18 mouse cellular contexts compared by ENCODE assay signal in the genomic region with DNA sequence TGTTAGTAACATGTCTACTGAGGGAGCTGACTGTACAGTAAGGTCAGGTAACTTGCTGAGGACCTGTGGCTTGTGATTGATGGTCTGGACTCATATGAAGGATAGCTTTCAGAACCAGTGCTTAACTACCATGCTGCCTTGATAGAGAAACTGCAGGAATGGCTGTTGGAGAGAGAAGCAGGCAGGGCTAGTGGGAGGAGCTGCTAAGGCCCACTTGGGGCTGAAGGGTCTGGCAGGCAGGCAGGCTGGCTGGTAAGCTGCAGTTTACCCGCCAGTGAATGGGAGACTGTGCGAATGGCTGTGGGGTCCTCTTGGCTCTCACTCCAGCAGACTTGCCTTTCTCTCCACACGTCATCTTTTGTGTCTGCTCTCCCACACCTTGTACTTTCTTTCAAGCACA. TPM values are rescaled to one million over a fixed set of nuclear protein-coding genes. Genes with fewer than 3 reads are reported as not detected.
A peak's percentile ranks its signal among the peaks of the same experiment; 100 is the strongest.
DNase-seq lines count a peak whose midpoint lies in the region; ATAC-seq and TF ChIP-seq lines count a peak whose summit lies in the region.
"Had no signal": no experiment of that assay in that cellular context is flagged by ENCODE, and none has a peak within 500 bp of the region (broad histone marks: within the 10 kb centered on the region; RNA-seq: fewer than 3 reads in every experiment).

No protein-coding gene starts in this region.

- H3K27ac ChIP-seq in layer of hippocampus, adult 2 months = 0 out of 2 replicates have a peak overlapping the region, but pooled peaks have one; percentile 32
- no peak overlapping the region for H3K27ac ChIP-seq in midbrain, embryonic 14.5 days (replicated peaks; ENCODE audit: low read depth, low read length)
- no peak overlapping the region for H3K27ac ChIP-seq in midbrain, embryonic 16.5 days (ENCODE audit: low read length)
- H3K27ac ChIP-seq: forebrain, embryonic 12.5 days; hindbrain, embryonic 12.5 days; liver, embryonic 14.5 days; neural tube, embryonic 12.5 days had no signal

- TF ChIP-seq CTCF in layer of hippocampus, adult 2 months (conservative IDR thresholded peaks at IDR 0.05) = no peak

- WGBS in midbrain, embryonic 14.5 days = 63% methylated on average over 3 of the region's 3 CpGs
- 40% methylated on average over 3 of the region's 3 CpGs for WGBS in midbrain, embryonic 16.5 days

- ATAC-seq in midbrain, embryonic 14.5 days (ENCODE audit: low FRiP score, low TSS enrichment) = no peak
- no peak for ATAC-seq in midbrain, embryonic 16.5 days
- ATAC-seq: CD4-positive, CD25-positive, alpha-beta regulatory T cell, adult 4 months; inflammation-experienced regulatory T-cells, adult 6 months had no signal

- peak; percentile 19 to 30 for DNase-seq in cerebellum, postnatal 10 days
- DNase-seq in cerebellum, adult 11 months = no peak
- DNase-seq in layer of hippocampus, adult 2 months (ENCODE audit: low spot score in 2 of 2) = no peak
- DNase-seq in layer of hippocampus, postnatal 36 days = no peak
- DNase-seq in midbrain, embryonic 14.5 days = peak; percentile 6
- peak; percentile 29 for DNase-seq in naive thymus-derived CD4-positive, alpha-beta T cell, adult 2 months (ENCODE audit: low read depth)
- DNase-seq in MN1 (ENCODE audit: low spot score) = no peak
- DNase-seq: cerebellum, adult 11-12 months; thymus, adult 18-20 months had no signal

- no peaks in the 10 kb centered on the region for H3K27me3 ChIP-seq in midbrain, embryonic 14.5 days (ENCODE audit: control insufficient read depth, insufficient read depth, low read length)
- H3K27me3 ChIP-seq in midbrain, embryonic 16.5 days (ENCODE audit: control insufficient read depth, insufficient read depth, low read depth, low read length) = no peaks in the 10 kb centered on the region
- H3K27me3 ChIP-seq: forebrain, embryonic 12.5 days; hindbrain, embryonic 12.5 days; megakaryocyte, embryonic 14.5 days; neural tube, embryonic 12.5 days had no signal

- peaks cover 8% of the 10 kb centered on the region; the same call in 1 of the 2 replicates for H3K36me3 ChIP-seq in midbrain, embryonic 14.5 days (ENCODE audit: control insufficient read depth, insufficient read depth, low read length)
- H3K36me3 ChIP-seq in midbrain, embryonic 16.5 days (ENCODE audit: control insufficient read depth, insufficient read depth, low read length) = no peaks in the 10 kb centered on the region; the same call in 1 of the 2 replicates
- H3K36me3 ChIP-seq: neural tube, embryonic 12.5 days had no signal

- no peaks in the 10 kb centered on the region for H3K4me1 ChIP-seq in midbrain, embryonic 14.5 days (ENCODE audit: control insufficient read depth, insufficient read depth, low read length)
- H3K4me1 ChIP-seq in midbrain, embryonic 16.5 days (ENCODE audit: control insufficient read depth, insufficient read depth, low read length) = 0 out of 2 replicates have a peak, but pooled peaks cover 4% of the 10 kb centered on the region
- H3K4me1 ChIP-seq: neural tube, embryonic 12.5 days had no signal

- H3K4me2 ChIP-seq in midbrain, embryonic 14.5 days (ENCODE audit: low read length) = no peak overlapping the region
- H3K4me2 ChIP-seq in midbrain, embryonic 16.5 days (ENCODE audit: low read length) = no peak overlapping the region
- H3K4me2 ChIP-seq: forebrain, embryonic 12.5 days; hindbrain, embryonic 12.5 days; neural tube, embryonic 12.5 days had no signal

- no peaks in the 10 kb centered on the region for H3K9me3 ChIP-seq in midbrain, embryonic 14.5 days (ENCODE audit: control insufficient read depth, low read length)
- no peaks in the 10 kb centered on the region for H3K9me3 ChIP-seq in midbrain, embryonic 16.5 days (replicated peaks; ENCODE audit: control insufficient read depth, low read length, poor library complexity, severe bottlenecking)
- H3K9me3 ChIP-seq: forebrain, embryonic 12.5 days; G1E; hindbrain, embryonic 12.5 days; megakaryocyte, embryonic 14.5 days; neural tube, embryonic 12.5 days had no signal

- H3K9ac ChIP-seq in midbrain, embryonic 14.5 days (replicated peaks; ENCODE audit: low read length) = no peak overlapping the region
- H3K9ac ChIP-seq in midbrain, embryonic 16.5 days (ENCODE audit: low read depth, low read length) = no peak overlapping the region
- H3K9ac ChIP-seq: forebrain, embryonic 12.5 days; hindbrain, embryonic 12.5 days; liver, embryonic 14.5 days; neural tube, embryonic 12.5 days had no signal

- H3K4me3 ChIP-seq in layer of hippocampus, adult 2 months = no peak overlapping the region
- H3K4me3 ChIP-seq in midbrain, embryonic 14.5 days (replicated peaks; ENCODE audit: low read depth, low read length) = no peak overlapping the region
- no peak overlapping the region for H3K4me3 ChIP-seq in midbrain, embryonic 16.5 days (ENCODE audit: low read depth, low read length)
- H3K4me3 ChIP-seq: forebrain, embryonic 12.5 days; hindbrain, embryonic 12.5 days; megakaryocyte, embryonic 14.5 days; neural tube, embryonic 12.5 days had no signal

RNA-seq across cellular contexts. Expression of a gene that starts 13.6 kb away (rescaled TPM):
- 100 to 1,000 TPM; 103 to 105 TPM for total RNA-seq in layer of hippocampus, adult 2 months (2021)
- total RNA-seq in layer of hippocampus, postnatal 36 days (2021) = 100 to 1,000 TPM; 105 to 113 TPM
- 47.8 and 57.5 TPM in 2 replicates for polyA plus RNA-seq in midbrain, embryonic 14.5 days (2014; fragmentation: Nextera tagmentation; extraction: Ambion mirVana)
- 93.0 and 95.4 TPM in 2 replicates for polyA plus RNA-seq in midbrain, embryonic 16.5 days (2015; fragmentation: Nextera tagmentation; extraction: Ambion mirVana)

Comparison
In these comparisons a context has a peak if more than half of its experiments do, and no peak if none do; other contexts are left out.
1. DNase-seq: peak in cerebellum, postnatal 10 days (2 of 2), midbrain, embryonic 14.5 days (single experiment) and naive thymus-derived CD4-positive, alpha-beta T cell, adult 2 months (single experiment); none in cerebellum, adult 11 months (single experiment), layer of hippocampus, adult 2 months (0 of 2), layer of hippocampus, postnatal 36 days (0 of 2) and MN1 (single experiment).